Mouse (Mus musculus): ENCODE data around the gene Hnf1b. TPM values are rescaled to one million over a fixed set of nuclear protein-coding genes. Genes with fewer than 3 reads are reported as not detected.

Gene Hnf1b
- polyA plus RNA-seq, 1 experiment from 2014 or later: 0.25 TPM

DNA sequence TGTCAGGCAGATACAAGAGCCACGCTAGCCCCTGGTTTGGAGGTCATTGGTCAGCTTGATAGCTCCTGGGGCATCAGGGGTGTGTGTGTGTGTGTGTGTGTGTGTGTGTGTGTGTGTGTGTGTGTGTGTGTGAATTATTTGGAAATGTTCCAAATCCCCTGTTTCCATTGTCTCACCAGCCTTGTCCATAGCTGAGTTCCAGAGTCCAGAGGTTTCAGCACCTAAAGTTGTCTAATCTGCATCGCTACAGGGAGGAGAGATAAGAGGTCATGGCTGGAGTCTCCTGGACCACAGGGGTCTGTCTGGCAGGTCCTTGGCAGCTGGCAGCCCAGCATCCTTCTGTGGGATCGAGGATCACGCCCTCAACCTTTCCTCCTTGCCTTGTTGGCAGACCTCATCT lies 64.6 kb downstream of the Hnf1b start:
- Histone ChIP-seq H3K4me2 (ENCODE audit: low read depth, severe bottlenecking) (no peak overlapping the region), H3K9ac (ENCODE audit: low read length) (no peak overlapping the region), H3K9me3 (ENCODE audit: control insufficient read depth, low read length) (no peaks in the 10 kb centered on the region), H3K27ac (replicated peaks; ENCODE audit: low read depth, low read length) (no peak overlapping the region), H3K4me1 (ENCODE audit: control insufficient read depth, insufficient read depth, low read length) (no peaks in the 10 kb centered on the region), H3K36me3 (ENCODE audit: control insufficient read depth, insufficient read depth, low read length) (no peaks in the 10 kb centered on the region), H3K27me3 (ENCODE audit: control insufficient read depth, insufficient read depth, low read length) (no peaks in the 10 kb centered on the region), H3K4me3 (ENCODE audit: low read depth, low read length) (no peak overlapping the region)
- WGBS: 80% methylated on average over 4 of the region's 4 CpGs
- DNase-seq (ENCODE audit: low spot score): no peak
- no peak for ATAC-seq (ENCODE audit: insufficient number of reproducible peaks, low FRiP score, low TSS enrichment, low read depth)

DNA sequence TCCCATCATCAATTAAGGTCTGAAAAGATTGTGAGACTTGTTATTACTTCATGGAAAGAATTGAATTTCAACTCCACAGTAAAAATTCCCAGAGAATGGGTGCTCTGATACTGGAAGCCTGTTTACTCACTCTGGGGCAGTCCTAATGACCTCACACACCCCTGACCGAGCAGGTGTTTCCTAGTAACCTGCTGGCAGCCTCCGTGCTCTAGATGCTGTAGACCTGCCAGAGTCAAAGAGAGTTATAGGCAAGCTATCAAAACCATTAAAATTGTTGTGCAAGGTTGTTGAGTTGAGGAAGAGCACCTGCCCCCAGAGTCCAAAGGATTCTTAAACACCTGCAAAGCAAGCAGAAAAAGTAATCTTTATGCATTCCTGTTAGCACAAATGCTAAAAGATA lies 72.7 kb downstream of the Hnf1b start:
- Histone ChIP-seq H3K4me1 (ENCODE audit: control insufficient read depth, insufficient read depth, low read length) (no peaks in the 10 kb centered on the region), H3K27me3 (ENCODE audit: control insufficient read depth, insufficient read depth, low read length) (no peaks in the 10 kb centered on the region), H3K9me3 (ENCODE audit: control insufficient read depth, low read length) (no peaks in the 10 kb centered on the region), H3K4me3 (ENCODE audit: low read depth, low read length) (no peak overlapping the region), H3K27ac (replicated peaks; ENCODE audit: low read depth, low read length) (no peak overlapping the region), H3K36me3 (ENCODE audit: control insufficient read depth, insufficient read depth, low read length) (no peaks in the 10 kb centered on the region), H3K9ac (ENCODE audit: low read length) (no peak overlapping the region), H3K4me2 (ENCODE audit: low read depth, severe bottlenecking) (no peak overlapping the region)
- DNase-seq (ENCODE audit: low spot score): no peak
- 50% methylated on average over 2 of the region's 2 CpGs for WGBS
- no peak for ATAC-seq (ENCODE audit: insufficient number of reproducible peaks, low FRiP score, low TSS enrichment, low read depth)

DNA sequence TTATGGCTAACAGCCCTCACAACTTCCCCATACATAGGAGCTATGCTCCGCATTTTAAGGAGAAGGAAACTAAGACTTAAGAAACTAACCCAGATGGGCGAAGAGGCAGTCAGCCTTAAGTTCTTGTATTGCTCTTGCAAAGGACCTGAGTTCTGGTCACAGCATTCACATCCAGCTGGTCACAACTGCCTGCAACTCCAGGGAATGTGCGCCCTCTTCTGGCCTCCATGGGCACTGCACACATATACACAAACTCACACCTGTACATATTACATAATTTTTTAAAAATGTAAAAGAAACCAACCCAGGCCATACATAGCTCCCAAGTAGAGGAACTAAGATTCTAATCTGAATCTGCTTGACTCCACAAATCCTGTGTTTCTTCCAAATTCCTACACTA lies 77.2 kb downstream of the Hnf1b start:
- H3K9me3 ChIP-seq (ENCODE audit: control insufficient read depth, low read length): no peaks in the 10 kb centered on the region
- no peak overlapping the region for H3K9ac ChIP-seq (ENCODE audit: low read length)
- no peaks in the 10 kb centered on the region for H3K27me3 ChIP-seq (ENCODE audit: control insufficient read depth, insufficient read depth, low read length)
- H3K36me3 ChIP-seq (ENCODE audit: control insufficient read depth, insufficient read depth, low read length): no peaks in the 10 kb centered on the region
- DNase-seq (ENCODE audit: low spot score) (peak; percentile 33), ATAC-seq (ENCODE audit: insufficient number of reproducible peaks, low FRiP score, low TSS enrichment, low read depth) (no peak)
- no peaks in the 10 kb centered on the region for H3K4me1 ChIP-seq (ENCODE audit: control insufficient read depth, insufficient read depth, low read length)
- no peak overlapping the region for H3K27ac ChIP-seq (replicated peaks; ENCODE audit: low read depth, low read length)
- WGBS: 63% methylated on average over 3 of the region's 3 CpGs
- no peak overlapping the region for H3K4me2 ChIP-seq (ENCODE audit: low read depth, severe bottlenecking)
- no peak overlapping the region for H3K4me3 ChIP-seq (ENCODE audit: low read depth, low read length)

DNA sequence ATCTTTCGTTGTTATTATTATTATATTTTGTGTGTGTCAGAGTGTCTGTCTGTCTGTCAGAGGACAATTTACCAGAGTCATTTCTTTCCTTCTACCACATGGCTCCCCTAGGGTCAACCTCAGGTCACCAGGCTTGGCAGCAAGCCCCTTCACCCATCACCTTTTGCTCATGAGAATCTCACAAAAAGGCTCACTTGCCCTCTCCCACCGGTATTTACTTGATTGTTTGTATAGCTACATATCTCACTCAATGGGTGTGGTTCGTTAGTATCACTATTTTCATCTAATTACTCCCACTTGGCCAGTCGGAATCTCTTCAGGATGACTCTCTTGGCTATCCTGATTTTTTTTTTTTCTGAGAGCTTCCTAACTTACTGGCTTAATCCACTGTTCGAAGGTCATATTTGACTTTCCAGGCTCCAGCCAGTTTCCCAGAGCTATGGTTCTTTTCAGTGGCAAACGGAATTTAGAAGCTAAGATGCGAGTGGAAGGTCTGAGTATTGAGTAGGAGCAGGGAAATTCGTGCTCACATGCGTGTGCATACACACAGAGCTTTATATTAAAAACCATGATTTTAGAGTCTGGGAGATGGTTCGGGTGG lies 82.7 kb downstream of the Hnf1b start:
- Histone ChIP-seq H3K9me3 (ENCODE audit: control insufficient read depth, low read length) (no peaks in the 10 kb centered on the region), H3K4me1 (ENCODE audit: control insufficient read depth, insufficient read depth, low read length) (no peaks in the 10 kb centered on the region), H3K27me3 (ENCODE audit: control insufficient read depth, insufficient read depth, low read length) (no peaks in the 10 kb centered on the region), H3K27ac (replicated peaks; ENCODE audit: low read depth, low read length) (no peak overlapping the region), H3K36me3 (ENCODE audit: control insufficient read depth, insufficient read depth, low read length) (no peaks in the 10 kb centered on the region), H3K4me3 (ENCODE audit: low read depth, low read length) (no peak overlapping the region), H3K4me2 (ENCODE audit: low read depth, severe bottlenecking) (no peak overlapping the region), H3K9ac (ENCODE audit: low read length) (no peak overlapping the region)
- no peak for ATAC-seq (ENCODE audit: insufficient number of reproducible peaks, low FRiP score, low TSS enrichment, low read depth)
- no peak for DNase-seq (ENCODE audit: low spot score)
- 82% methylated on average over 10 of the region's 10 CpGs for WGBS

DNA sequence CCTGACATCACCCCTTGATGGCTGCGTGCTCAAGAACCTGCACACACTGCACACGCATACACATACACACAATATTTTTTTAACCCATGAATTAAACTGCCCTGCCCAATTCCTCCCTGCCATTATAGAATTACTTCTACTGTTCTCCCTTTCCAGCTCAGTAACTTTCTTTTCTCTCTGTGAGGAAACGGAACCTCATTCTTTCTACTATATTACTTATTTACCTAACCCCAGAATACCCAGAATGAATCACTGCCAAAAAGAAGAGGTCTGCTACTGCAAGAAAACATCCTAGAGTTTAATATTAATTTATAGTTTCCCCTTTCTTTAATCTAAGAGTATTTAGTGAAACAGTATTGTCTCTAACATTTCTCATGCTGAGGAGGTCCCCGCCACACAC lies 83.5 kb downstream of the Hnf1b start:
- Histone ChIP-seq H3K27me3 (ENCODE audit: control insufficient read depth, insufficient read depth, low read length) (no peaks in the 10 kb centered on the region), H3K4me2 (ENCODE audit: low read depth, severe bottlenecking) (no peak overlapping the region)

DNA sequence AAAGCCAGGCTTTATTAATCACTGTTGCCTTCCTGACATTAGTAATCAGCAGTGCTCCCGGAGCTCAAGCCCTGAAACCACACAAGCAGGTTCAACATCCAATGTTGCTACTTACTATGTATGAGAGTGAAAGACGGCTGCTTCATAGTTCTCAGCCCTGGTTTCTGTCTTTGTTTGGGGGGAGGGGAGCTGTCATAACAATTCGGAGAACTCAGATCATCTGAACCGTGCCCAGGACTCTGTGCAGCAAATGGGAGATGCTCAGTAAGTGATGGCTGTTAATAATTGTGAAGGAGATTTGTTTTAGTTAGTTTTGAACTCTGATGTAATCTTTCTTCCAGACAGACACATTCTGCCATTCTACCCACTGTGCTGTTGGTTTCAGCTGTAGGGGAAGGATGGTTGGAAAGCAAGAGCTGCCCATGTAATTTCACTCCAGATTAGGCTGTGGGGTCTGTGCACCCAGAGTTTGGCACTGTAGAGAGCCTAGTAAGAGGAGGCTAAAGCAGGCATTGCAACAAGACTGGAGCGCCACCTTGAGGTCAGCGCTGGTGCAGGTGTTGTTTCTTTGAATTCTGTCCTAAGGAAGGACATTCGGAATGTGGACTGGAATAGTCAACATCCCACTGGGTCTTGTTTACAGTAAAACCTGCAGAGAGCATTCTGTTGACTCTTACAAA lies 86.3 kb downstream of the Hnf1b start:
- Histone ChIP-seq H3K4me2 (ENCODE audit: low read depth, severe bottlenecking) (no peak overlapping the region), H3K27me3 (ENCODE audit: control insufficient read depth, insufficient read depth, low read length) (no peaks in the 10 kb centered on the region), H3K4me3 (ENCODE audit: low read depth, low read length) (no peak overlapping the region), H3K9ac (ENCODE audit: low read length) (no peak overlapping the region), H3K4me1 (ENCODE audit: control insufficient read depth, insufficient read depth, low read length) (no peaks in the 10 kb centered on the region), H3K36me3 (ENCODE audit: control insufficient read depth, insufficient read depth, low read length) (no peaks in the 10 kb centered on the region), H3K9me3 (ENCODE audit: control insufficient read depth, low read length) (no peaks in the 10 kb centered on the region), H3K27ac (replicated peaks; ENCODE audit: low read depth, low read length) (no peak overlapping the region)
- ATAC-seq (ENCODE audit: insufficient number of reproducible peaks, low FRiP score, low TSS enrichment, low read depth) (no peak), DNase-seq (ENCODE audit: low spot score) (peak; percentile 88)
- 31% methylated on average over 7 of the region's 7 CpGs for WGBS

More for the DNA sequence above, 83.5 kb downstream of the Hnf1b start:
- Histone ChIP-seq H3K9ac (ENCODE audit: low read length) (no peak overlapping the region), H3K36me3 (ENCODE audit: control insufficient read depth, insufficient read depth, low read length) (no peaks in the 10 kb centered on the region), H3K4me1 (ENCODE audit: control insufficient read depth, insufficient read depth, low read length) (no peaks in the 10 kb centered on the region), H3K27ac (replicated peaks; ENCODE audit: low read depth, low read length) (no peak overlapping the region), H3K9me3 (ENCODE audit: control insufficient read depth, low read length) (no peaks in the 10 kb centered on the region), H3K4me3 (ENCODE audit: low read depth, low read length) (no peak overlapping the region)
- DNase-seq (ENCODE audit: low spot score) (no peak), ATAC-seq (ENCODE audit: insufficient number of reproducible peaks, low FRiP score, low TSS enrichment, low read depth) (no peak)
- 92% methylated on average over 4 of the region's 4 CpGs for WGBS

DNA sequence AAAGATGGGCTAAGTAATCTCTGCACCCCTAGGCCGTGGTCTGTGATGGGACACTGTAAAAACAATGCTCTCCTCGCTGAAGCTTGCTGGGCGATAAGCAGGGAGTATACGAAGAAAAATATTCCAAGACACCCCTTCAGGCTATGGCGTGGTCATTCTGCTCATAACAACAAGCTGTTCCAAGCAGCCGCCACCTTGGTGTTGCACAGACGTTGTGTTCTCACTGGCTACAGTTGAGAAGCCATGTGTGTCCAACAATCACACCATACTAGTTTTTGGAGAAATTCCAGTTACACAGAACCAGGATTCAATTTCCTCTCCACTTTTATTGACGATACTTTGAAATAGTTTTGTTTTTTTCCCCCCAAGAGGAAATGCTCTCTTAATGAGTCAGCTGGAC lies 88.7 kb downstream of the Hnf1b start:
- Histone ChIP-seq H3K4me2 (ENCODE audit: low read depth, severe bottlenecking) (no peak overlapping the region), H3K36me3 (ENCODE audit: control insufficient read depth, insufficient read depth, low read length) (no peaks in the 10 kb centered on the region), H3K4me3 (ENCODE audit: low read depth, low read length) (no peak overlapping the region), H3K9me3 (ENCODE audit: control insufficient read depth, low read length) (no peaks in the 10 kb centered on the region), H3K4me1 (ENCODE audit: control insufficient read depth, insufficient read depth, low read length) (no peaks in the 10 kb centered on the region), H3K27ac (replicated peaks; ENCODE audit: low read depth, low read length) (no peak overlapping the region), H3K9ac (ENCODE audit: low read length) (no peak overlapping the region), H3K27me3 (ENCODE audit: control insufficient read depth, insufficient read depth, low read length) (no peaks in the 10 kb centered on the region)
- ATAC-seq (ENCODE audit: insufficient number of reproducible peaks, low FRiP score, low TSS enrichment, low read depth) (no peak), DNase-seq (ENCODE audit: low spot score) (no peak)
- WGBS: 82% methylated on average over 8 of the region's 8 CpGs

DNA sequence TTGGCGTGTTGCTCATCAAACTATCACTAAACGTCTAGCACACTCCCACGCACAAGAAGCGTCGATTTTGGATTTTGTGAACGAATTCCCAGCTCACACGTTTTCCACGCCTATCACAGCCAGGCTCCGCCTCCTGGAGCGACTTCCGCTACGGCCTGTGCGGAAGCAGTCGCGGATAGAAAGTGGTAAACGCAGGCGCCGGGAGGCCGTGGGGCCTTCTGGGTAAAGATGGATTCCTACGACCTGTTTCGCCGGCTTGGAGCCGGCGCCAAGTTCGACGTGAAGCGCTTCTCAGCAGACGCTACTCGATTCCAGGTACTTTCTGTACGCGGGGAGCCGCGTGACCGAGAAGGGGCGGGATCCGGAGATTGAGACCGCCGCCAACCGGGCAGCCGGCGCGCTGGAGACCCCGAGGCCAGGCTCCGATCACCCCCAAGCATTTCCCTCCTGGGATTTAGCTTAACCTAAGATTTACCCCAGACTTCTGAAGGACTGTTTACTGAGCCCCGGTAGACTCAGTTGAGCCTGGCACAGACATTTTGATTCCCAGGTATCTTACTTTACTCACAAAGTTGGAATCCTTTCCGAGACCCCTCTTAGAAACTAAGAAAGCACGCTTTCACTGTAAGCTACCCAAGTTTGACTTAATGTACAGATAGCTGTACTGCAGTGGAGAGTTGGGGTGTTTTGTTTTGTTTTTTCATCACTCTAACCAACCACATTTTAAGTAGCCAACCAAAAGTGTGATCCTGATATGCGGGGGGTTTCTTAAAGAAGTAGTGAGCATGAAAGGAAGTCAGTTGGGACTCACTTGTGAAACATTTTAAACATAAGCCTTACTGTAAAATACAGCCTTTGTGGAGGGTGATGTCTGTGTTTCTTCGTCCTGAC lies 92.3 kb downstream of the Hnf1b start, which contains the start of gene Ddx52:
Gene Ddx52, plus strand, starts transcription at position 113 of the 891 bp plus-strand sequence.
- peak; percentile 60; the same call in 1 of the 2 replicates for ATAC-seq (ENCODE audit: insufficient number of reproducible peaks, low FRiP score, low TSS enrichment, low read depth)
- Histone ChIP-seq H3K36me3 (ENCODE audit: control insufficient read depth, insufficient read depth, low read length) (peaks cover 11% of the 10 kb centered on the region), H3K4me2 (ENCODE audit: low read depth, severe bottlenecking) (peak within 1 kb of the TSS; percentile 45), H3K9me3 (ENCODE audit: control insufficient read depth, low read length) (no peaks in the 10 kb centered on the region), H3K4me3 (ENCODE audit: low read depth, low read length) (peak within 1 kb of the TSS; percentile 77), H3K27me3 (ENCODE audit: control insufficient read depth, insufficient read depth, low read length) (no peaks in the 10 kb centered on the region), H3K27ac (replicated peaks; ENCODE audit: low read depth, low read length) (peak within 1 kb of the TSS; percentile 16; the same call in 1 of the 2 replicates), H3K4me1 (ENCODE audit: control insufficient read depth, insufficient read depth, low read length) (no peaks in the 10 kb centered on the region), H3K9ac (ENCODE audit: low read length) (peak within 1 kb of the TSS; percentile 83)
- WGBS: 1% methylated on average over 49 of the region's 49 CpGs
- DNase-seq (ENCODE audit: low spot score): peak; percentile 91
